9 mouse cellular contexts compared by ENCODE assay signal in genomic region chr8:104570436-104571343, GRCm38 (mm10). TPM values are rescaled to one million over a fixed set of nuclear protein-coding genes. Genes with fewer than 3 reads are reported as not detected.
DNase-seq lines count a peak whose midpoint lies in the region; ATAC-seq and TF ChIP-seq lines count a peak whose summit lies in the region.
"Had no signal": no experiment of that assay in that cellular context is flagged by ENCODE, and none has a peak within 500 bp of the region (broad histone marks: within the 10 kb centered on the region; RNA-seq: fewer than 3 reads in every experiment).

No protein-coding gene starts in this region.

- H3K9ac ChIP-seq in heart, embryonic 11.5 days (ENCODE audit: low read depth, low read length) = peak overlapping the region; percentile 2; the same call in 1 of the 2 replicates
- H3K9ac ChIP-seq in kidney, embryonic 15.5 days = peak overlapping the region; percentile 29; the same call in 1 of the 2 replicates
- H3K9ac ChIP-seq in liver, adult 2 months (ENCODE audit: low read depth, low read length) = peak overlapping the region; percentile 26

- ATAC-seq in heart, embryonic 11.5 days (replicated peaks; ENCODE audit: insufficient number of reproducible peaks, low FRiP score, low TSS enrichment) = peak; percentile 63
- ATAC-seq in kidney, embryonic 15.5 days (replicated peaks; ENCODE audit: low FRiP score) = peak; percentile 80
- ATAC-seq in monocyte, adult 5-6 weeks (replicated peaks; ENCODE audit: insufficient number of reproducible peaks, low FRiP score, low TSS enrichment, poor library complexity, severe bottlenecking) = peak; percentile 81

- no peaks in the 10 kb centered on the region for H3K79me2 ChIP-seq in liver, adult 2 months (ENCODE audit: control insufficient read depth, insufficient read depth, low read length)

- TF ChIP-seq CTCF in embryonic fibroblast, embryonic 13.5 days (IDR thresholded peaks at IDR 0.05; ENCODE audit: borderline replicate concordance, insufficient read depth, low read length) = peak; percentile 59
- TF ChIP-seq CTCF in liver, adult 2 months (IDR thresholded peaks at IDR 0.05; ENCODE audit: low read depth, low read length) = peak; percentile 76

- no peak overlapping the region for H3K27ac ChIP-seq in embryonic fibroblast, embryonic 13.5 days (ENCODE audit: insufficient read depth, low read length)
- H3K27ac ChIP-seq in heart, embryonic 11.5 days (ENCODE audit: low read depth, low read length) = no peak overlapping the region
- no peak overlapping the region for H3K27ac ChIP-seq in kidney, embryonic 15.5 days
- no peak overlapping the region for H3K27ac ChIP-seq in liver, adult 2 months (replicated peaks; ENCODE audit: insufficient read depth, low read depth, low read length)

- peak overlapping the region; percentile 38 for H3K4me3 ChIP-seq in embryonic fibroblast, embryonic 13.5 days (ENCODE audit: insufficient read depth, low read length)
- H3K4me3 ChIP-seq in heart, embryonic 11.5 days (ENCODE audit: low read depth, low read length) = peak overlapping the region; percentile 45
- H3K4me3 ChIP-seq in kidney, embryonic 15.5 days (replicated peaks) = peak overlapping the region; percentile 45
- H3K4me3 ChIP-seq in liver, adult 2 months (ENCODE audit: insufficient read depth, low read depth, low read length) = peak overlapping the region; percentile 50

- no peaks in the 10 kb centered on the region for H3K4me1 ChIP-seq in embryonic fibroblast, embryonic 13.5 days (ENCODE audit: control insufficient read depth, insufficient read depth, low read length)
- no peaks in the 10 kb centered on the region for H3K4me1 ChIP-seq in heart, embryonic 11.5 days (ENCODE audit: control insufficient read depth, insufficient read depth, low read length)
- peaks cover 7% of the 10 kb centered on the region for H3K4me1 ChIP-seq in kidney, embryonic 15.5 days
- H3K4me1 ChIP-seq in liver, adult 2 months (ENCODE audit: control insufficient read depth, insufficient read depth, low read length) = peaks cover 3% of the 10 kb centered on the region; the same call in 1 of the 2 replicates

- H3K4me2 ChIP-seq in heart, embryonic 11.5 days = peak overlapping the region; percentile 78
- H3K4me2 ChIP-seq in kidney, embryonic 15.5 days = peak overlapping the region; percentile 88

- DNase-seq in CD4-positive helper T cell, adult 2 months (ENCODE audit: low read depth, low spot score) = peak; percentile 87
- peak; percentile 91 for DNase-seq in brain, adult 2 months (ENCODE audit: low read depth, low spot score)
- DNase-seq in liver, adult 2 months (ENCODE audit: extremely low read depth, low read depth, low spot score) = peak; percentile 59
- peak; percentile 76 to 85 for DNase-seq in spleen, postnatal 36 days (ENCODE audit: low spot score in 2 of 2)

- H3K27me3 ChIP-seq in heart, embryonic 11.5 days (ENCODE audit: control insufficient read depth, insufficient read depth, low read length) = no peaks in the 10 kb centered on the region
- no peaks in the 10 kb centered on the region for H3K27me3 ChIP-seq in kidney, embryonic 15.5 days
- no peaks in the 10 kb centered on the region for H3K27me3 ChIP-seq in liver, adult 2 months (ENCODE audit: control insufficient read depth, insufficient read depth, low read length)

- WGBS in heart, embryonic 11.5 days (ENCODE audit: insufficient replicate concordance) = 6% methylated on average over 26 of the region's 26 CpGs
- 5% methylated on average over 26 of the region's 26 CpGs for WGBS in kidney, embryonic 15.5 days
- WGBS in liver, adult 2 months = 4% methylated on average over 26 of the region's 26 CpGs

- no peak; the same call in 1 of the 2 replicates for TF ChIP-seq POLR2A in embryonic fibroblast, embryonic 13.5 days (IDR thresholded peaks at IDR 0.05; ENCODE audit: low read depth, low read length)
- no peak for TF ChIP-seq POLR2A in liver, adult 2 months (IDR thresholded peaks at IDR 0.05; ENCODE audit: extremely low read depth, insufficient read depth, low read length)

- no peaks in the 10 kb centered on the region for H3K9me3 ChIP-seq in heart, embryonic 11.5 days (replicated peaks; ENCODE audit: control insufficient read depth, low read length)
- no peaks in the 10 kb centered on the region for H3K9me3 ChIP-seq in kidney, embryonic 15.5 days (replicated peaks)

- no peaks in the 10 kb centered on the region for H3K36me3 ChIP-seq in heart, embryonic 11.5 days (ENCODE audit: control insufficient read depth, insufficient read depth, low read length)
- no peaks in the 10 kb centered on the region for H3K36me3 ChIP-seq in kidney, embryonic 15.5 days
- no peaks in the 10 kb centered on the region for H3K36me3 ChIP-seq in liver, adult 2 months (ENCODE audit: control insufficient read depth, insufficient read depth, low read length)

RNA-seq across cellular contexts. Expression of gene Pdp2, which starts 20.6 kb away (rescaled TPM):
- 4.0 and 5.1 TPM in 2 replicates for polyA plus RNA-seq in embryonic fibroblast, embryonic 13.5 days (2011; ENCODE audit: insufficient read length, low read depth, missing spikeins)
- polyA plus RNA-seq in heart, embryonic 11.5 days (2014; fragmentation: Nextera tagmentation; extraction: Ambion mirVana) = 9.5 and 10.2 TPM in 2 replicates
- polyA plus RNA-seq in kidney, embryonic 15.5 days (2015; fragmentation: Nextera tagmentation; extraction: Ambion mirVana) = 17.8 and 18.7 TPM in 2 replicates
- total RNA-seq in liver, adult 2 months (2014; rRNA removed) = 16.4 and 20.0 TPM in 2 replicates
- 9.6 and 11.9 TPM in 2 replicates for polyA plus RNA-seq in liver, adult 2 months (2012; rRNA removed)
- total RNA-seq in monocyte, adult 5-6 weeks (2017) = 3.4 to 6.1 TPM (median 5.0 TPM) in 3 replicates

RNA-seq across cellular contexts. Expression of gene Car7, which starts 36.2 kb away (rescaled TPM):
- 0.58 and 0.84 TPM in 2 replicates for polyA plus RNA-seq in embryonic fibroblast, embryonic 13.5 days (2011; ENCODE audit: insufficient read length, low read depth, missing spikeins)
- 0.34 and 0.68 TPM in 2 replicates for polyA plus RNA-seq in heart, embryonic 11.5 days (2014; fragmentation: Nextera tagmentation; extraction: Ambion mirVana)
- polyA plus RNA-seq in kidney, embryonic 15.5 days (2015; fragmentation: Nextera tagmentation; extraction: Ambion mirVana) = 2.3 and 2.4 TPM in 2 replicates
- total RNA-seq in liver, adult 2 months (2014; rRNA removed) = 1.0 and 1.2 TPM in 2 replicates
- 1.8 and 2.6 TPM in 2 replicates for polyA plus RNA-seq in liver, adult 2 months (2012; rRNA removed)
- total RNA-seq in monocyte, adult 5-6 weeks (2017) = 1.3 to 3.6 TPM (median 3.3 TPM) in 3 replicates

RNA-seq across cellular contexts. Expression of gene Nae1, which starts 36.3 kb away (rescaled TPM):
- 69.9 and 85.6 TPM in 2 replicates for polyA plus RNA-seq in embryonic fibroblast, embryonic 13.5 days (2011; ENCODE audit: insufficient read length, low read depth, missing spikeins)
- 78.1 and 88.6 TPM in 2 replicates for polyA plus RNA-seq in heart, embryonic 11.5 days (2014; fragmentation: Nextera tagmentation; extraction: Ambion mirVana)
- 105 and 115 TPM in 2 replicates for polyA plus RNA-seq in kidney, embryonic 15.5 days (2015; fragmentation: Nextera tagmentation; extraction: Ambion mirVana)
- 23.9 and 30.1 TPM in 2 replicates for total RNA-seq in liver, adult 2 months (2014; rRNA removed)
- 4.5 and 7.3 TPM in 2 replicates for polyA plus RNA-seq in liver, adult 2 months (2012; rRNA removed)
- 103 to 118 TPM (median 115 TPM) in 3 replicates for total RNA-seq in monocyte, adult 5-6 weeks (2017)

RNA-seq across cellular contexts. Expression of gene Cdh16, which starts 53.5 kb away (rescaled TPM):
- polyA plus RNA-seq in embryonic fibroblast, embryonic 13.5 days (2011; ENCODE audit: insufficient read length, low read depth, missing spikeins) = not detected in 2 replicates
- polyA plus RNA-seq in heart, embryonic 11.5 days (2014; fragmentation: Nextera tagmentation; extraction: Ambion mirVana) = 14.5 and 16.4 TPM in 2 replicates
- polyA plus RNA-seq in kidney, embryonic 15.5 days (2015; fragmentation: Nextera tagmentation; extraction: Ambion mirVana) = 238 and 241 TPM in 2 replicates
- 0.07 TPM in 1 of 2 replicates, not detected in the other for total RNA-seq in liver, adult 2 months (2014; rRNA removed)
- polyA plus RNA-seq in liver, adult 2 months (2012; rRNA removed) = not detected in 2 replicates
- not detected in 3 replicates for total RNA-seq in monocyte, adult 5-6 weeks (2017)
- polyA plus RNA-seq: frontal cortex, adult 2 months had no signal
